Mouse (Mus musculus): Measurements from ENCODE around the gene Acvr2a. TPM values are rescaled to one million over a fixed set of nuclear protein-coding genes. Genes with fewer than 3 reads are reported as not detected.

The Acvr2a gene
- 41.5 and 42.8 TPM in 2 replicates for polyA plus RNA-seq (2016; fragmentation: Nextera tagmentation; extraction: Ambion mirVana)

- H3K4me3 ChIP-seq (replicated peaks) = peak within 1 kb of the TSS; percentile 84
- ATAC-seq (ENCODE audit: low FRiP score) = peak; percentile 93
- H3K27me3 ChIP-seq = no peaks in the 10 kb centered on the region
- under 1% methylated on average over 84 of the region's 105 CpGs for WGBS
- peak within 1 kb of the TSS; percentile 87 for H3K9ac ChIP-seq
- no peaks in the 10 kb centered on the region for H3K9me3 ChIP-seq
- H3K4me2 ChIP-seq = peak within 1 kb of the TSS; percentile 64
- H3K4me1 ChIP-seq = peaks cover 16% of the 10 kb centered on the region; the same call in 1 of the 2 replicates
- H3K36me3 ChIP-seq (replicated peaks) = no peaks in the 10 kb centered on the region
- peak within 1 kb of the TSS; percentile 98 for H3K27ac ChIP-seq
Observed at GRCm38 (mm10) chr2:48813371-48814222, at the start of gene Acvr2a. Gene Acvr2a (plus strand): TSS chr2:48814109.

- H3K4me3 ChIP-seq (replicated peaks) = no peak overlapping the region
- no peak overlapping the region for H3K9ac ChIP-seq
- no peaks in the 10 kb centered on the region for H3K9me3 ChIP-seq
- WGBS = 88% methylated on average over 5 of the region's 5 CpGs
- H3K4me2 ChIP-seq = no peak overlapping the region
- no peaks in the 10 kb centered on the region for H3K27me3 ChIP-seq
- no peak overlapping the region for H3K27ac ChIP-seq
- no peaks in the 10 kb centered on the region for H3K4me1 ChIP-seq
- no peaks in the 10 kb centered on the region for H3K36me3 ChIP-seq (replicated peaks)
- ATAC-seq (ENCODE audit: low FRiP score) = no peak
Observed at GRCm38 (mm10) chr2:48766513-48766912, 47.4 kb upstream of the Acvr2a start.

DNA sequence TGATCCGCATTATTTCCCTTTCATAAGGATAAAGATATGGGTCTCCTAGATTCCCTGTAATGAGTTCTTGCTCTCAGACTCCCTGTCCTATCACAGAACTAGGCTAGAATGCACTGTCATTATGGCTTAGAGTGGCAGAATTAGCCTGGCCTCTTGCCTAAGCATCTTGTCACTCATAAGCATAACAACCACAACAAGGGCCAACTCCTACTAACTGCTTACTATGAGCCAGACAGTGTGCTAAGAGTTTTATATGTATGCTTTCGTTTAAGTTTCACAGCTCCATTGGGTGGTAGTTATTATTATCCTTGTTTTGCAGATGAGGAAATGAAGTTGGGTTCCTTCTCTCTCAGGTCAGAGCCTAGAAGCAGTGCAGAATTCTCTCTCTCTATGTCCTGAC, 46.1 kb upstream of the Acvr2a start:
- H3K4me2 ChIP-seq = no peak overlapping the region
- WGBS = 89% methylated on average over 2 of the region's 2 CpGs
- H3K27me3 ChIP-seq = no peaks in the 10 kb centered on the region
- no peak overlapping the region for H3K4me3 ChIP-seq (replicated peaks)
- no peak overlapping the region for H3K9ac ChIP-seq
- H3K9me3 ChIP-seq = no peaks in the 10 kb centered on the region
- no peak overlapping the region for H3K27ac ChIP-seq
- ATAC-seq (ENCODE audit: low FRiP score) = no peak
- no peaks in the 10 kb centered on the region for H3K36me3 ChIP-seq (replicated peaks)
- no peaks in the 10 kb centered on the region for H3K4me1 ChIP-seq

DNA sequence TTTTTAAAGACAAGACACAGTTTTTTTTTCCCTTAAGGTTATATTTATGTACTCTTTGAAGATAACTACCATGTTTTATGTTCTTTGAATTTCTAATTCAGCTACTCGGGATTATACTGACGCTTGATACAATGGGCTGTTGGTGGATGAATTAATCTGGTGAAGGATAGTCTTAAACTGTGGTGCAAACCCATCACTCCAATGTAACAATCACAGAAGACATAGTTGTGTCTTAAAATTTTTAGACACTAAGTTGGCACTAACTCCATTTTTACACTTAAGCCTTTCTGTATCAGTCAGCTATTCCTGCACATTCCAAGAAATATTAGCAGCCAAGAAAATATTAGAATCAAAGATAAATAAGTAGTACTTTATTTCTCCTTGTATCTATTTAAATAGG, 45.7 kb upstream of the Acvr2a start:
- Histone ChIP-seq H3K9ac (no peak overlapping the region), H3K4me2 (no peak overlapping the region), H3K4me1 (no peaks in the 10 kb centered on the region), H3K27me3 (no peaks in the 10 kb centered on the region), H3K36me3 (replicated peaks) (no peaks in the 10 kb centered on the region), H3K9me3 (no peaks in the 10 kb centered on the region), H3K4me3 (replicated peaks) (no peak overlapping the region), H3K27ac (no peak overlapping the region)
- ATAC-seq (ENCODE audit: low FRiP score) = no peak
- 73% methylated on average over 2 of the region's 2 CpGs for WGBS

DNA sequence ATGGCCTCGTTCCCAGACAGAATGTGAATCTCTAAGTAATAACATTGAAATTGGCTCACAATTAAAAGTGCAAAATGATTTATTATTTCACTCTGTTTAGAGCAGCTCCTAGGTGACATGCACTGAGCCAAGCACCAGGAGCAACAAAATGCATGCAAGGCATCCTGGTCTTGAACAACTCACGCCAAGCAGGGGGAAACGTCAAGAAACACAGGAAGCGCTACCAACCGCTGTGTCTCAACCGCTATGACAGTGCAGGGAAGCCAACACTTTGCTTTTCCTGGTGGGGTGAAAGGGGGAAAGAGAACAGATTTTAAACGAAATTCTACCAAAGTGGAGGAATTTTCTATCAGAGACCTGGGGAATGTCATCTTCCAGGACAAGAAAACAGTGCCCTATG, 43.8 kb upstream of the Acvr2a start:
- Histone ChIP-seq H3K9ac (no peak overlapping the region), H3K9me3 (no peaks in the 10 kb centered on the region), H3K36me3 (replicated peaks) (no peaks in the 10 kb centered on the region), H3K27ac (no peak overlapping the region), H3K4me2 (no peak overlapping the region), H3K4me1 (no peaks in the 10 kb centered on the region), H3K27me3 (no peaks in the 10 kb centered on the region), H3K4me3 (replicated peaks) (no peak overlapping the region)
- WGBS = 90% methylated on average over 7 of the region's 7 CpGs
- no peak for ATAC-seq (ENCODE audit: low FRiP score)

DNA sequence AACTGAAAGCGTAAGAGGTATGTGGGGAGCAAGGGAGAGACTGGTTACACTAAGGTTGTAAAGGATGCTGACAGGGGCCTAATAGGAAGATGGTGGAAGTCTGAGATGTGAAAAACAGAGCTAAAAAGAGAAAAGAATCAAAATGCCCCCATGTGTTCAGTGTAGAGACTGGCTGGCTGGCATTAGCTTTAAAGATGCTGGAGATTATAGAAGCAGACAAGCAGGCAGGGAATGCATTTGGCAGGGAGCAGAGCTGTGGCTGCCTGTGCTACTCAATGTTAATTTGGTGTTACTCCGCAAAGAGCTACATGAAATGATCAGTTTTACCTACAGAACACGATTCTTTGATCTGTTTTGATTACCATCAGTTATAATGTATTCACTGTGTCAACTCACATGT, 43.3 kb upstream of the Acvr2a start:
- H3K36me3 ChIP-seq (replicated peaks) = no peaks in the 10 kb centered on the region
- no peak for ATAC-seq (ENCODE audit: low FRiP score)

DNA sequence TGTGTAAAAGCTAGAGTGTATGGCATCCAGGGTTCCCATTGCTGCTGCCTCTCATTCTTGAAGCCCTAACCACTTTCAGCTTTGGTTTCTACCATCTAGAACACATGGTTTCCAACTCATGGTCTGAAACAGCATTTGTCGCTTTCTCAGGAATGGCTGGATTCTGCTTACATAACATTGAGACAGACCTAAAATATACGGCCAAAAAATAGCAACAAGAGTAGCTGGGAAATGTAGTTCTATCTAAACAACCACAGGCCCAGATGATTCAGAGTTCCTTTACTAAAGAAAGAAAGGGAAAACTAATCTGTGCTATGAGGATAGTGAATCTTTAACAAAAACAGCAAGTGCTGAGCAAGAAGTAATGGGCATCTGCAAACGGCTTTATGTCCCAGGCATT, 38.6 kb upstream of the Acvr2a start:
- H3K27ac ChIP-seq = no peak overlapping the region
- H3K9ac ChIP-seq = no peak overlapping the region
- WGBS = 94% methylated on average over 3 of the region's 3 CpGs

More for the DNA sequence above, 43.3 kb upstream of the Acvr2a start:
- Histone ChIP-seq H3K4me3 (replicated peaks) (no peak overlapping the region), H3K4me1 (no peaks in the 10 kb centered on the region), H3K27ac (no peak overlapping the region), H3K27me3 (no peaks in the 10 kb centered on the region), H3K9ac (no peak overlapping the region), H3K9me3 (no peaks in the 10 kb centered on the region), H3K4me2 (no peak overlapping the region)
- WGBS = 81% methylated on average over 3 of the region's 3 CpGs

DNA sequence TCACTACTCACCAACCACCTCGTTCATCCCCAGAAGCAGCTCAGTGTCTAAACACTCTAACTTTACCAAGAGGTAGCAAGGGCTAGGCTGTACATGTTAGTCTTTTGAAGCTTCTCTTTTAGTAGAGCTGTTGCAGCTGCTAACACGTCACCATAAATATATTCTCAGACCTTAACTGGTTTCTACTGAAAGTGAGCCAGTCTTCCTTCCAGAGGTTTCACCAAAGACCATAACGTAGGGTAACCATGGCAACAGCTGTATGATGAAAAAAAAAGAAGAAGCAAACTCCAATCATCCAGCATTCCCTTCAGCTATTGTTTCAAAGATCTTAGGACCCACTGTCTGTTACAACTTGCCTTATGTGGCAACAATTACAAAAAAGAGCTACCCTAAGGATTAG, 25.0 kb upstream of the Acvr2a start:
- H3K36me3 ChIP-seq (replicated peaks) = no peaks in the 10 kb centered on the region
- no peak overlapping the region for H3K27ac ChIP-seq
- H3K9ac ChIP-seq = no peak overlapping the region
- no peaks in the 10 kb centered on the region for H3K4me1 ChIP-seq
- H3K9me3 ChIP-seq = no peaks in the 10 kb centered on the region; the same call in 1 of the 2 replicates
- no peaks in the 10 kb centered on the region for H3K27me3 ChIP-seq
- WGBS = 75% methylated on average over 3 of the region's 3 CpGs
- ATAC-seq (ENCODE audit: low FRiP score) = no peak
- no peak overlapping the region for H3K4me3 ChIP-seq (replicated peaks)
- H3K4me2 ChIP-seq = no peak overlapping the region

More for the DNA sequence above, 38.6 kb upstream of the Acvr2a start:
- Histone ChIP-seq H3K4me3 (replicated peaks) (no peak overlapping the region), H3K4me1 (no peaks in the 10 kb centered on the region), H3K4me2 (no peak overlapping the region), H3K36me3 (replicated peaks) (no peaks in the 10 kb centered on the region), H3K9me3 (no peaks in the 10 kb centered on the region), H3K27me3 (no peaks in the 10 kb centered on the region)
- ATAC-seq (ENCODE audit: low FRiP score) = no peak

GRCm38 (mm10) chr2:48814223-48815038, 522 bp downstream of the Acvr2a start:
- Histone ChIP-seq H3K27me3 (no peaks in the 10 kb centered on the region), H3K4me1 (peaks cover 16% of the 10 kb centered on the region; the same call in 1 of the 2 replicates), H3K27ac (peak overlapping the region; percentile 98), H3K4me2 (peak overlapping the region; percentile 64), H3K9ac (peak overlapping the region; percentile 87), H3K9me3 (no peaks in the 10 kb centered on the region), H3K4me3 (replicated peaks) (peak overlapping the region; percentile 84), H3K36me3 (replicated peaks) (no peaks in the 10 kb centered on the region)
- ATAC-seq (ENCODE audit: low FRiP score) = peak; percentile 1; the same call in 1 of the 2 replicates
- WGBS = under 1% methylated on average over 76 of the region's 76 CpGs

DNA sequence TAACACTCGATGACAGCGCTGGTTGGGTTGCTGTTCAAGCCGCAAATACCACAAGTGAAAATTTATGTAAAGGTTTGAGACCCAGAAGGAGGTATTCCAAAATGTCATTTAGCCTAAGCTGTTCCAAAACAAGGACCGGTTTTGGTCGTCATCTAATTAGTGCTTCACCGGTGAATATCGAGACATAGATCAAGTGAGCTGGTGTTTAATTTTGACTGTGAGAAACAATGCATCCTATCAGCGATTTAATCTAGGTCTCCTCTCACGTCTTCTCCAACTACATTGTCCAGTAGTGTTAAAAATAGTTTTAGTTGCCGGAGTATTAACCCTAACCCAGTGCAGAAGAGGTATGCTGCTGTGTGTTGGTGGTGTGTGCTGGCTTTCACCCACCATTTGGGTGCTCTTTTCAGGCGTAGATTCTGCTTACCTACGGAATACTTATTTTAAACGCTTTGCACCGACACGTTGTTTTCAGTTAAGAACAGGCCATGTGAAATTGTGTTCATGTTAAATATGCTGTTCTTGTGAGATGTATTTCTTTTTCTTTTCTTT, 1.2 kb downstream of the Acvr2a start:
- Histone ChIP-seq H3K27ac (no peak overlapping the region), H3K9ac (peak overlapping the region; percentile 87), H3K4me2 (peak overlapping the region; percentile 64), H3K4me3 (replicated peaks) (peak overlapping the region; percentile 84), H3K4me1 (peaks cover 16% of the 10 kb centered on the region; the same call in 1 of the 2 replicates), H3K36me3 (replicated peaks) (no peaks in the 10 kb centered on the region), H3K9me3 (no peaks in the 10 kb centered on the region), H3K27me3 (no peaks in the 10 kb centered on the region)
- 4% methylated on average over 15 of the region's 15 CpGs for WGBS
- 0 out of 2 replicates have a peak, but pooled peaks have one; percentile 0 for ATAC-seq (ENCODE audit: low FRiP score)

GRCm38 (mm10) chr2:48816141-48817028, 2.5 kb downstream of the Acvr2a start:
- no peak for ATAC-seq (ENCODE audit: low FRiP score)
- H3K27ac ChIP-seq = no peak overlapping the region
- H3K9me3 ChIP-seq = no peaks in the 10 kb centered on the region
- H3K4me2 ChIP-seq = peak overlapping the region; percentile 64
- H3K27me3 ChIP-seq = no peaks in the 10 kb centered on the region
- peak overlapping the region; percentile 84 for H3K4me3 ChIP-seq (replicated peaks)
- peaks cover 16% of the 10 kb centered on the region; the same call in 1 of the 2 replicates for H3K4me1 ChIP-seq
- 22% methylated on average over 9 of the region's 9 CpGs for whole genome bisulfite sequencing
- H3K36me3 ChIP-seq (replicated peaks) = no peaks in the 10 kb centered on the region
- peak overlapping the region; percentile 87 for H3K9ac ChIP-seq

Data from forebrain, embryonic 12.5 days (tissue).